Mouse (Mus musculus) G1E (cell line): ENCODE results near the gene Plekho1. TPM values are rescaled to one million over a fixed set of nuclear protein-coding genes. Genes with fewer than 3 reads are reported as not detected.
"Not testable (repeated sequence)": the region's sequence is repeated elsewhere in the genome, so short reads cannot be mapped to it uniquely, and the experiment has no call there.

Experiments
- ATAC-seq: 2 replicates; pipeline ENCODE4 v1.8.0; 2016; ENCODE audit warnings: mild to moderate bottlenecking; ENCODE audit not compliant: insufficient number of reproducible peaks, poor library complexity, low FRiP score, severe bottlenecking; ENCODE audit errors: extremely low read depth
- DNase-seq: peaks from one replicate; pipeline ENCODE4 v3.0.0; 2012; ENCODE audit warnings: low spot score
- H3K27me3 ChIP-seq: 2 replicates; pipeline ENCODE4 v1.6.1; 2012; ENCODE audit warnings: mild to moderate bottlenecking, low read length, inconsistent platforms; ENCODE audit not compliant: insufficient read depth
- H3K36me3 ChIP-seq: replicated peaks from 2 replicates; pipeline ENCODE3; 2012; ENCODE audit warnings: mild to moderate bottlenecking, inconsistent platforms
- H3K4me1 ChIP-seq: 2 replicates; pipeline ENCODE4 v1.6.1; 2012; ENCODE audit warnings: low read depth, low read length, inconsistent platforms, mixed read lengths; ENCODE audit not compliant: insufficient read depth
- H3K4me3 ChIP-seq: 2 replicates; pipeline ENCODE4 v1.5.1; 2012; ENCODE audit warnings: low read depth, mild to moderate bottlenecking, inconsistent platforms, low read length, moderate library complexity, mixed read lengths
- H3K9me3 ChIP-seq: replicated peaks from 2 replicates; pipeline ENCODE4 v1.6.1; 2012; ENCODE audit warnings: inconsistent platforms
- CTCF ChIP-seq: IDR thresholded peaks from 2 replicates; pipeline ENCODE4 v1.5.1; 2012; ENCODE audit warnings: low read depth, low read length, inconsistent platforms, mixed read lengths
- GATA1 ChIP-seq: IDR thresholded peaks from 2 replicates; pipeline ENCODE4 v1.6.1; 2012; ENCODE audit warnings: borderline replicate concordance, low read length, inconsistent platforms, mixed read lengths
- GATA2 ChIP-seq: IDR thresholded peaks from 2 replicates; pipeline ENCODE4 v1.6.1; 2012; ENCODE audit warnings: low read depth, low read length, inconsistent platforms, borderline replicate concordance
- POLR2AphosphoS5 ChIP-seq: IDR thresholded peaks from 2 replicates; pipeline ENCODE4 v1.6.1; 2012; ENCODE audit warnings: low read depth, low read length, inconsistent platforms; ENCODE audit not compliant: insufficient replicate concordance
- TAL1 ChIP-seq: conservative IDR thresholded peaks from 2 replicates; pipeline ENCODE4 v1.6.1; 2012; ENCODE audit warnings: low read depth, low read length, inconsistent platforms, mixed read lengths
- polyA plus RNA-seq: library from polyadenylated mRNA; stranded (reverse); fragments of >175 nt; gene quantifications from 2 replicates; pipeline ENCODE4 v1.2.3, GENCODE M21; 2012
- total RNA-seq, 2 experiments: library from RNA; stranded (forward) in 1 of 2; stranded (reverse) in 1 of 2; fragments of 200-1000 nt in 1 of 2; fragments of >200 nt in 1 of 2; fragmentation: Nextera tagmentation in 1 of 2; gene quantifications; 2 replicates each; pipeline ENCODE4 v1.2.3; 2014 to 2017

Gene Plekho1
- total and polyA plus RNA-seq, 3 experiments: 5.7 to 10.9 (median 9.7) TPM

- Histone ChIP-seq H3K4me3 (no peak overlapping the region), H3K9me3 (no peaks in the 10 kb centered on the region), H3K4me1 (peaks cover 11% of the 10 kb centered on the region), H3K27me3 (peaks cover 35% of the 10 kb centered on the region), H3K36me3 (no peaks in the 10 kb centered on the region)
- ATAC-seq: no peak
- TF ChIP-seq CTCF (no peak), TAL1 (no peak), POLR2AphosphoS5 (no peak), GATA1 (no peak), GATA2 (no peak)
- no peak for DNase-seq
Observed at GRCm38 (mm10) chr3:95969277-95969676, 26.5 kb downstream of the Plekho1 start.

DNA sequence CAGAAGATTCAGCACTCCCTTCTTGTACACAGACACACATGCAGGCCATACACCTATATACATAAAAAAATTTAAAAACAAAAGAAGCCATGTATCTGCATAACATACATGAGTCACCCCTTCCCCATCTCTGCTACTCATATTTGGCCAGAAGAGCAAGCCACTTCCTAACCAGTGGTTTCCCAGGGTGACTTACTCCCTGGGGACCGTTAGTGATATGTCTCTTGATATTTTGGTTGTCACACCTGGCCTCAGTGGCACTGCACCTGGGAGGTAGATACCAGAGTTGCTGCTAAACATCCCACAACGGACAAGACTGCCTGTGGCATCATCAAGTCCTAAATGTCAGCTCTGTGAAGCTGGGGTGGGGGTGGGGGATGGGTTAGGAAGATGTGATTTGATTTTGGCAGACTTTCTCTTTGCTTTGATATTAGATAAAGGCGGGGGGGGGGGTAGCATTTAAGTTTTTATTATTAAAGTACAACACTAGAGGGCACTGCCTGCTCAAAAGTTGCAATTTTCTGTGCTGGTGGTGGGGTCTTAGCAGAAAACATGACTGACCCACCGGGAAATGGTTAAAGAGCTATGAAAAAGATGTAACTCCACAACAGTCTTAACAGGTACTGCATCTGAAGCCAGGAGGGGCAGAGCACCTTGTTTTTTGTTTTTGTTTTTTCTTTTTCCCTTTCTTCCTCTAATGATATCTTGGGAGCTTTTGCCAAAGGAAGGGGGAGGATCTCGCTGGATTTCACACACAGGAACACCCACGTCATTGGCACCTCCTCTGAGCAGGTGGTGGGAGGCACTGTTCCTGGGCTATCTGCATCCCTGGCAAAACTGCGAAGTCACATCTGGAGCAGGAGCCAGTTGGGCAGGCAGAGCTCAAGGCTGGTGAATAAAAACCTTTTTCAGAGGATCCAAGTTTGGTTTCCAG, 30.0 kb downstream of the Plekho1 start:
- peaks cover 33% of the 10 kb centered on the region for H3K27me3 ChIP-seq
- ATAC-seq (no peak), DNase-seq (no peak)
- H3K4me3 ChIP-seq: no peak overlapping the region
- no peaks in the 10 kb centered on the region for H3K36me3 ChIP-seq
- H3K9me3 ChIP-seq: no peaks in the 10 kb centered on the region
- peaks cover 12% of the 10 kb centered on the region for H3K4me1 ChIP-seq
- no peak for TF ChIP-seq TAL1
- TF ChIP-seq GATA1: no peak
- TF ChIP-seq CTCF: no peak
- no peak for TF ChIP-seq GATA2
- TF ChIP-seq POLR2AphosphoS5: no peak

DNA sequence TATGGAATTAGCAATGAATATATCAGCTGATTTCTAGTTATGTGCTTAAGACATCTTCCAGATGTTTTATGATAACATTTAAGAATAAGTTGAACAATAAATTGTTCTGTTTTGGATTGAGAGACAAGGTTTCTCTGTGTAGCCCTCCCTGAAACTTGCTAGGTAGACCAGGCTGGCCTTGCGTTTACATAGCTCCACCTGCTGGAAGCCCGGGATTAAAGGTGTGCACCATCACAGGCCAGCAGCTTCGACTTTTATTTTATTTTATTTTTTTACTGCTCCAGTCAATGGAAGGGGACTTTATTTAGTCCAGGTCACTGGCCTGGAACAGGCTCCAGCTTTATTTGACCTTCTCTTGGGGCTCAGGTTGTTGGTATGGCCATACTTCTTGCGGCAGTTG, 32.1 kb downstream of the Plekho1 start:
- DNase-seq (no peak), ATAC-seq (no peak)
- peaks cover 30% of the 10 kb centered on the region for H3K27me3 ChIP-seq
- peaks cover 4% of the 10 kb centered on the region for H3K9me3 ChIP-seq
- H3K36me3 ChIP-seq: no peaks in the 10 kb centered on the region
- no peak overlapping the region for H3K4me3 ChIP-seq
- TF ChIP-seq POLR2AphosphoS5 (no peak), GATA1 (no peak), CTCF (no peak), GATA2 (no peak), TAL1 (no peak)
- peaks cover 18% of the 10 kb centered on the region for H3K4me1 ChIP-seq

DNA sequence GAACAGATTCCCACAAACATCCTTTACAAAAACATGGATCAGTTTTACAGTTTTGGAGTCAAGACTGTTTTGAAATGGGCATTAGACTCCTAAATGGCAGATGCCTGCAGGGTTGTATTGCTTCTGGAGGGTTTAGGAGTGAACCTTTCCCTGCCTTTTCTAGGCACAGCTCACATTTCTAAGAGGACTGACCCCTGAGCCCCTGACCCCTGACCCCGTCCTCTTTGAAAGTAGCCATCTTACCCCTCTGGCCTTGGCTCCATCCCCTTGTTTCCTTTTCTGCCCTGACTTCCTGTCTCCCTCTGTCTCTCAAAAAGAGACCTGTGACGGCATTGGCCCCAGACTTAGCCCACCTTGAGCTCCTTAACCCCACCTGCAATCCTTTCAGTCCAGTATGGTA, 32.6 kb downstream of the Plekho1 start:
- TF ChIP-seq GATA1: no peak
- TF ChIP-seq GATA2: no peak
- TF ChIP-seq CTCF: no peak
- TF ChIP-seq TAL1: no peak
- no peak for TF ChIP-seq POLR2AphosphoS5
- Histone ChIP-seq H3K27me3 (peaks cover 30% of the 10 kb centered on the region), H3K36me3 (no peaks in the 10 kb centered on the region), H3K4me1 (peaks cover 21% of the 10 kb centered on the region), H3K4me3 (no peak overlapping the region), H3K9me3 (peaks cover 4% of the 10 kb centered on the region)
- ATAC-seq (no peak), DNase-seq (no peak)

- H3K9me3 ChIP-seq, H3K4me3 ChIP-seq, H3K36me3 ChIP-seq, DNase-seq, ATAC-seq: not testable (repeated sequence)
- Histone ChIP-seq H3K27me3 (peaks cover 30% of the 10 kb centered on the region), H3K4me1 (peaks cover 31% of the 10 kb centered on the region)
Observed at GRCm38 (mm10) chr3:95962182-95962581, 33.6 kb downstream of the Plekho1 start.

- no peak overlapping the region for H3K4me3 ChIP-seq
- H3K9me3 ChIP-seq: peaks cover 4% of the 10 kb centered on the region
- H3K36me3 ChIP-seq: no peaks in the 10 kb centered on the region
- ATAC-seq: no peak
- peaks cover 18% of the 10 kb centered on the region for H3K27me3 ChIP-seq
- DNase-seq: no peak
- TF ChIP-seq GATA1 (no peak), TAL1 (no peak), POLR2AphosphoS5 (no peak), GATA2 (no peak), CTCF (no peak)
- peaks cover 44% of the 10 kb centered on the region for H3K4me1 ChIP-seq
Observed at GRCm38 (mm10) chr3:95959807-95960206, 36.0 kb downstream of the Plekho1 start.
